Mouse (Mus musculus) MEL (cell line): Measurements from ENCODE around the gene Ap1m1. TPM values are rescaled to one million over a fixed set of nuclear protein-coding genes. Genes with fewer than 3 reads are reported as not detected.

Experiments
- DNase-seq: peaks from one replicate; pipeline ENCODE4 v3.0.0; 2011; ENCODE audit warnings: low read depth, low spot score
- H3K27ac ChIP-seq: 2 replicates; pipeline ENCODE4 v1.5.1; 2012; ENCODE audit warnings: low read depth, mild to moderate bottlenecking, control low read depth, low read length, moderate library complexity; ENCODE audit not compliant: control insufficient read depth
- H3K27me3 ChIP-seq, 2 experiments: fragments of 150-350 bp in 1 of 2; sonication (generic) in 1 of 2; 2 replicates each; pipeline ENCODE4 v1.6.1; 2012; ENCODE audit warnings: low read length in 2 of 2, mild to moderate bottlenecking in 2 of 2, improper control_type of control experiment in 1 of 2, moderate library complexity in 1 of 2; ENCODE audit not compliant: insufficient read depth in 2 of 2, control insufficient read depth in 1 of 2
- H3K36me3 ChIP-seq, 2 experiments: 2 replicates each; pipeline ENCODE4 v1.6.1; 2012 to 2014; ENCODE audit warnings: low read length in 2 of 2, improper control_type of control experiment in 1 of 2, inconsistent platforms in 1 of 2, mild to moderate bottlenecking in 1 of 2; ENCODE audit not compliant: insufficient read depth in 2 of 2, control insufficient read depth in 1 of 2
- H3K4me1 ChIP-seq, 2 experiments: fragments of 150-350 bp in 1 of 2; sonication (generic) in 1 of 2; 2 replicates each; pipeline ENCODE4 v1.6.1; 2012; ENCODE audit warnings: low read length in 2 of 2, improper control_type of control experiment in 1 of 2, mild to moderate bottlenecking in 1 of 2; ENCODE audit not compliant: insufficient read depth in 2 of 2, control insufficient read depth in 1 of 2
- H3K4me3 ChIP-seq, 2 experiments: fragments of 150-350 bp in 1 of 2; sonication (generic) in 1 of 2; 2 replicates each; pipeline ENCODE4 v1.5.1; 2012; ENCODE audit warnings: low read depth in 2 of 2, low read length in 2 of 2, mild to moderate bottlenecking in 2 of 2, moderate library complexity in 2 of 2, control low read depth in 1 of 2, improper control_type of control experiment in 1 of 2; ENCODE audit not compliant: control insufficient read depth in 1 of 2, insufficient read depth in 1 of 2
- H3K79me2 ChIP-seq: 2 replicates; pipeline ENCODE4 v1.6.1; 2012; ENCODE audit warnings: mild to moderate bottlenecking, low read length, moderate library complexity; ENCODE audit not compliant: control insufficient read depth, poor library complexity, insufficient read depth
- H3K9ac ChIP-seq: 2 replicates; pipeline ENCODE4 v1.6.1; 2012; ENCODE audit warnings: low read depth, mild to moderate bottlenecking, control low read depth, low read length, moderate library complexity; ENCODE audit not compliant: control insufficient read depth, poor library complexity, severe bottlenecking
- H3K9me3 ChIP-seq: fragments of 150-350 bp; sonication (generic); replicated peaks from 2 replicates; pipeline ENCODE4 v1.6.1; 2012; ENCODE audit warnings: mild to moderate bottlenecking, low read length, improper control_type of control experiment, moderate library complexity; ENCODE audit not compliant: insufficient read depth
- BHLHE40 ChIP-seq: IDR thresholded peaks from 2 replicates; pipeline ENCODE4 v1.6.1; 2012; ENCODE audit warnings: low read depth, mild to moderate bottlenecking, inconsistent platforms, low read length, improper control_type of control experiment, borderline replicate concordance
- CHD1 ChIP-seq: IDR thresholded peaks from 2 replicates; pipeline ENCODE4 v1.6.1; 2012; ENCODE audit warnings: low read depth, mild to moderate bottlenecking, inconsistent platforms, low read length, improper control_type of control experiment
- CHD2 ChIP-seq: IDR thresholded peaks from 2 replicates; pipeline ENCODE4 v1.6.1; 2011; ENCODE audit warnings: low read length, improper control_type of control experiment
- CTCF ChIP-seq, 3 experiments: IDR thresholded peaks in 2 of 3; conservative IDR thresholded peaks in 1 of 3; 2 replicates each; pipeline ENCODE4 v1.5.1; 2011 to 2012; ENCODE audit warnings: low read length in 3 of 3, low read depth in 2 of 3, mild to moderate bottlenecking in 2 of 3, improper control_type of control experiment in 1 of 3, inconsistent platforms in 1 of 3, mixed read lengths in 1 of 3, moderate library complexity in 1 of 3; ENCODE audit not compliant: control insufficient read depth in 1 of 3, insufficient read depth in 1 of 3, poor library complexity in 1 of 3, severe bottlenecking in 1 of 3
- E2F4 ChIP-seq: IDR thresholded peaks from 2 replicates; pipeline ENCODE4 v1.6.1; 2011; ENCODE audit warnings: low read depth, low read length, improper control_type of control experiment, borderline replicate concordance
- ELF1 ChIP-seq: IDR thresholded peaks from 2 replicates; pipeline ENCODE4 v1.6.1; 2014; ENCODE audit warnings: low read depth, mild to moderate bottlenecking, inconsistent platforms, low read length, improper control_type of control experiment, moderate library complexity
- EP300 ChIP-seq, 2 experiments: IDR thresholded peaks; 2 replicates each; pipeline ENCODE4 v1.6.1; 2011; ENCODE audit warnings: improper control_type of control experiment in 2 of 2, low read length in 2 of 2, low read depth in 1 of 2, mild to moderate bottlenecking in 1 of 2
- GABPA ChIP-seq: IDR thresholded peaks from 2 replicates; pipeline ENCODE4 v1.6.1; 2012; ENCODE audit warnings: low read depth, mild to moderate bottlenecking, inconsistent platforms, low read length, improper control_type of control experiment, moderate library complexity
- GATA1 ChIP-seq: IDR thresholded peaks from 2 replicates; pipeline ENCODE4 v1.6.1; 2011; ENCODE audit warnings: low read depth, low read length, improper control_type of control experiment
- HCFC1 ChIP-seq: IDR thresholded peaks from 2 replicates; pipeline ENCODE4 v1.6.1; 2012; ENCODE audit warnings: low read depth, mild to moderate bottlenecking, inconsistent platforms, low read length, improper control_type of control experiment, moderate library complexity
- KAT2A ChIP-seq: conservative IDR thresholded peaks from 2 replicates; pipeline ENCODE4 v1.6.1; 2012; ENCODE audit warnings: low read depth, low read length, improper control_type of control experiment, inconsistent platforms
- MAFK ChIP-seq: IDR thresholded peaks from 2 replicates; pipeline ENCODE4 v1.6.1; 2011; ENCODE audit warnings: low read depth, mild to moderate bottlenecking, low read length, improper control_type of control experiment, borderline replicate concordance
- MAX ChIP-seq: IDR thresholded peaks from 2 replicates; pipeline ENCODE4 v1.6.1; 2011; ENCODE audit warnings: low read length, improper control_type of control experiment
- MAZ ChIP-seq: IDR thresholded peaks from 2 replicates; pipeline ENCODE4 v1.6.1; 2012; ENCODE audit warnings: low read depth, mild to moderate bottlenecking, inconsistent platforms, low read length, improper control_type of control experiment
- MEF2A ChIP-seq: IDR thresholded peaks from 2 replicates; pipeline ENCODE4 v1.6.1; 2014; ENCODE audit warnings: low read depth, mild to moderate bottlenecking, inconsistent platforms, low read length, improper control_type of control experiment; ENCODE audit not compliant: poor library complexity, insufficient replicate concordance, severe bottlenecking; ENCODE audit errors: extremely low read depth
- MXI1 ChIP-seq: IDR thresholded peaks from 2 replicates; pipeline ENCODE4 v1.6.1; 2011; ENCODE audit warnings: mild to moderate bottlenecking, low read depth, low read length, improper control_type of control experiment
- MYC ChIP-seq: IDR thresholded peaks from 2 replicates; pipeline ENCODE4 v1.6.1; 2011; ENCODE audit warnings: low read depth, mild to moderate bottlenecking, low read length, improper control_type of control experiment, moderate library complexity
- NRF1 ChIP-seq: IDR thresholded peaks from 2 replicates; pipeline ENCODE4 v1.6.1; 2014; ENCODE audit warnings: low read depth, mild to moderate bottlenecking, inconsistent platforms, low read length, improper control_type of control experiment, moderate library complexity; ENCODE audit not compliant: poor library complexity, insufficient read depth, severe bottlenecking
- POLR2A ChIP-seq, 2 experiments: IDR thresholded peaks; 2 replicates each; pipeline ENCODE4 v1.6.1; 2011 to 2012; ENCODE audit warnings: low read length in 2 of 2, mild to moderate bottlenecking in 2 of 2, control low read depth in 1 of 2, improper control_type of control experiment in 1 of 2, low read depth in 1 of 2, moderate library complexity in 1 of 2; ENCODE audit not compliant: control insufficient read depth in 1 of 2, insufficient read depth in 1 of 2, poor library complexity in 1 of 2
- POLR2AphosphoS5 ChIP-seq: IDR thresholded peaks from 2 replicates; pipeline ENCODE4 v1.6.1; 2012; ENCODE audit warnings: low read depth, borderline replicate concordance, mild to moderate bottlenecking, inconsistent platforms, low read length, moderate library complexity, mixed read lengths
- RAD21 ChIP-seq: IDR thresholded peaks from 2 replicates; pipeline ENCODE4 v1.6.1; 2011; ENCODE audit warnings: mild to moderate bottlenecking, low read depth, low read length, improper control_type of control experiment
- RCOR1 ChIP-seq: IDR thresholded peaks from 2 replicates; pipeline ENCODE4 v1.6.1; 2012; ENCODE audit warnings: low read depth, mild to moderate bottlenecking, inconsistent platforms, low read length, improper control_type of control experiment
- SMC3 ChIP-seq: IDR thresholded peaks from 2 replicates; pipeline ENCODE4 v1.6.1; 2011; ENCODE audit warnings: low read depth, low read length, improper control_type of control experiment
- TAL1 ChIP-seq: IDR thresholded peaks from 2 replicates; pipeline ENCODE4 v1.6.1; 2012; ENCODE audit warnings: mild to moderate bottlenecking, inconsistent platforms, low read length, moderate library complexity, mixed read lengths
- TBP ChIP-seq: IDR thresholded peaks from 2 replicates; pipeline ENCODE4 v1.8.0; 2011; ENCODE audit warnings: low read depth, low read length, improper control_type of control experiment
- TCF12 ChIP-seq: IDR thresholded peaks from 2 replicates; pipeline ENCODE4 v1.6.1; 2014; ENCODE audit warnings: low read depth, mild to moderate bottlenecking, inconsistent platforms, low read length, improper control_type of control experiment, moderate library complexity
- UBTF ChIP-seq: IDR thresholded peaks from 2 replicates; pipeline ENCODE4 v1.6.1; 2012; ENCODE audit warnings: low read depth, mild to moderate bottlenecking, inconsistent platforms, low read length, improper control_type of control experiment, moderate library complexity, borderline replicate concordance; ENCODE audit not compliant: insufficient read depth
- USF1 ChIP-seq: IDR thresholded peaks from 2 replicates; pipeline ENCODE4 v1.6.1; 2014; ENCODE audit warnings: low read depth, mild to moderate bottlenecking, inconsistent platforms, low read length, improper control_type of control experiment, moderate library complexity
- USF2 ChIP-seq, 2 experiments: IDR thresholded peaks; 2 replicates each; pipeline ENCODE4 v1.6.1; 2011 to 2012; ENCODE audit warnings: improper control_type of control experiment in 2 of 2, low read length in 2 of 2, borderline replicate concordance in 1 of 2, inconsistent platforms in 1 of 2, low read depth in 1 of 2, mild to moderate bottlenecking in 1 of 2; ENCODE audit not compliant: insufficient read depth in 1 of 2
- ZC3H11A ChIP-seq: IDR thresholded peaks from 2 replicates; pipeline ENCODE4 v1.6.1; 2012; ENCODE audit warnings: low read depth, mild to moderate bottlenecking, inconsistent platforms, low read length, improper control_type of control experiment
- ZKSCAN1 ChIP-seq: IDR thresholded peaks from 2 replicates; pipeline ENCODE4 v1.6.1; 2012; ENCODE audit warnings: low read depth, mild to moderate bottlenecking, inconsistent platforms, low read length, improper control_type of control experiment, moderate library complexity
- ZMIZ1 ChIP-seq: IDR thresholded peaks from 2 replicates; pipeline ENCODE4 v1.6.1; 2012; ENCODE audit warnings: low read depth, mild to moderate bottlenecking, inconsistent platforms, low read length, improper control_type of control experiment, moderate library complexity
- ZNF384 ChIP-seq: IDR thresholded peaks from 2 replicates; pipeline ENCODE4 v1.6.1; 2012; ENCODE audit warnings: low read depth, mild to moderate bottlenecking, inconsistent platforms, low read length, improper control_type of control experiment
- polyA plus RNA-seq, 2 experiments: library from polyadenylated mRNA; stranded (reverse) in 1 of 2; unstranded in 1 of 2; fragments of >175 nt in 1 of 2; fragments of >200 nt in 1 of 2; gene quantifications; 2 replicates each; pipeline versions ENCODE4 v1.2.1 to v1.2.4; 2012; ENCODE audit warnings: low replicate concordance in 2 of 2, low read depth in 1 of 2; ENCODE audit not compliant: insufficient read length in 2 of 2, insufficient read depth in 1 of 2, missing spikeins in 1 of 2
- total RNA-seq: library from RNA; depleted of rRNA; stranded (reverse); fragments of 300-350 nt; gene quantifications from 2 replicates; pipeline ENCODE4 v1.2.3, GENCODE M21; 2012; rRNA removed

Gene Ap1m1
- total RNA-seq (45.7 and 47.4 TPM in 2 replicates), polyA plus RNA-seq (100 to 1,000 TPM in 1 of 2 experiments, not detected in 1; 117 TPM)

GRCm38 (mm10) chr8:72239499-72240402 lies at the start of gene Ap1m1:
Ap1m1 (plus strand) TSS chr8:72240018.
- peak; percentile 99 for DNase-seq
- Histone ChIP-seq H3K9ac (peak within 1 kb of the TSS; percentile 87), H3K4me3 (peak within 1 kb of the TSS; percentile 62 to 87), H3K36me3 (peaks cover 0 to 8% of the 10 kb centered on the region in 2 experiments; a peak in 2 of 4 replicates), H3K27me3 (no peaks in the 10 kb centered on the region), H3K79me2 (peaks cover 18% of the 10 kb centered on the region), H3K4me1 (peaks cover 0 to 13% of the 10 kb centered on the region in 2 experiments; a peak in 2 of 4 replicates), H3K27ac (peak within 1 kb of the TSS; percentile 97), H3K9me3 (no peaks in the 10 kb centered on the region)
- TF ChIP-seq MAZ (0 out of 2 replicates have a peak, but pooled peaks have one; percentile 62), TAL1 (no peak), MEF2A (no peak), ZNF384 (peak; percentile 41; the same call in 1 of the 2 replicates), CHD2 (no peak), USF2 (IDR thresholded peaks at IDR 0.05; ENCODE audit: borderline replicate concordance in 1 of 2, insufficient read depth in 1 of 2, low read depth in 1 of 2, low read length in 2 of 2) (no peak), GABPA (no peak), MAFK (no peak), CTCF (IDR thresholded peaks at IDR 0.05 in 2 of 3, conservative IDR thresholded peaks at IDR 0.05 in 1 of 3; ENCODE audit: control insufficient read depth in 1 of 3, insufficient read depth in 1 of 3, low read depth in 2 of 3, low read length in 3 of 3, poor library complexity in 1 of 3, severe bottlenecking in 1 of 3) (peak; percentile 65 to 78 (median 69)), SMC3 (peak; percentile 44), USF1 (peak; percentile 49), E2F4 (no peak), MAX (peak; percentile 89), RAD21 (peak; percentile 47), GATA1 (peak; percentile 93), RCOR1 (no peak), MXI1 (peak; percentile 98), EP300 (IDR thresholded peaks at IDR 0.05; ENCODE audit: low read depth in 1 of 2, low read length in 2 of 2) (peak in 1 of 2 experiments; percentile 52; a peak in 2 of 4 replicates), ELF1 (peak; percentile 82; the same call in 1 of the 2 replicates), MYC (peak; percentile 93), ZKSCAN1 (no peak), ZMIZ1 (0 out of 2 replicates have a peak, but pooled peaks have one; percentile 4), NRF1 (peak; percentile 82), HCFC1 (peak; percentile 82), UBTF (no peak), KAT2A (no peak), POLR2A (IDR thresholded peaks at IDR 0.05; ENCODE audit: control insufficient read depth in 1 of 2, insufficient read depth in 1 of 2, low read depth in 1 of 2, low read length in 2 of 2, poor library complexity in 1 of 2) (peak; percentile 63 to 78; a peak in 3 of 4 replicates), TCF12 (peak; percentile 51), ZC3H11A (peak; percentile 21; the same call in 1 of the 2 replicates), POLR2AphosphoS5 (no peak; the same call in 1 of the 2 replicates), BHLHE40 (peak; percentile 75), TBP (peak; percentile 10), CHD1 (no peak)
